Mouse (Mus musculus) stomach, postnatal 0 days (tissue): Measurements from ENCODE around the gene Myo3b.

Source experiments
- CTCF ChIP-seq: IDR thresholded peaks from 2 replicates; pipeline ENCODE4 v1.5.1; 2016; ENCODE audit warnings: antibody characterized with exemption, low read depth, mild to moderate bottlenecking, moderate library complexity
- EP300 ChIP-seq: optimal IDR thresholded peaks from 2 replicates; pipeline ENCODE3; 2016; ENCODE audit warnings: antibody characterized with exemption

DNA sequence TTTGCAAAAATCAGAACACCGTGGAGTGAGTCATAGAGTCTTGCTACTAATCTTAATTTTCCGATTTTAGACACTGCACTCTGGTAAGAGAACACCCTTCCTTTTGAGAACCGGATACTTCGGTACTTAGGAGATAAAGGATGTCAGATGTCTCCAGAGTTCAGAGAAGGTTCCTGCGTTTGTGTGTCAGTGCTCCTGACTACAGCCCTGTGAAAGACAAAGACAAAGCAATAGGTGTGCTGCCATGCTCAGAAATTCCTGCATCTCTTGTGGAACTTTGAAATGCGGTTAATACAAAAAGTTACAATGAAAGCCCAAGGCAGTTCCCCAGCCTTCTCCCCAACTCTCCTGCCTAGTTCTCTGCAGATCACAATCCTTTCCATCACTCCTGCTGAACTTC, 300.6 kb downstream of the Myo3b start:
- TF ChIP-seq CTCF (no peak), EP300 (no peak)
